Mouse (Mus musculus): ENCODE measurements at regions not wholly inside any gene's neighbourhood (a gene's known extent, or its start where the extent isn't known, plus 50 kb on each side); places are given as distances from the start of the nearest gene placed in this dataset.

DNA sequence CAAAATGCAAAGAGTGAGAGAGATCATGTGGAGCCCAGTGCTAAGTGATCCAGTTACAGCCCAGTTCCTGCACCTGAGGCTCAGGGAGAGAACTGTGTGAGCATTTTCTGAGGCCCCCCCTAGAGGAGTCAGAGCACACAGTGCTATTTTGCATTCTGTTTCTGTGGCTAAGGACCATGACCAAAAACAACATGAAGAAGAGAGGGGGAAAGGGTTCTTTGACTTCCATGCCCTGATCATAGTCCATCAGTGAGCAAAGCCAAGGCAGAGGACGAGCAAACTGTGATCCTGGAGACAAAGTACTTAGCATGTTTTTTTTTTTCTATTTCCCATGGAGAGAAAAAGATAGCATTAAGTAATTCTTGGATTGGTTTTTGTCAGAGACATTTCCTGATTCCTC, 314.5 kb upstream of the Fam241a start:
- no peak for TF ChIP-seq POLR2A (IDR thresholded peaks at IDR 0.05; ENCODE audit: low read depth, low read length)
- TF ChIP-seq CTCF (IDR thresholded peaks at IDR 0.05; ENCODE audit: extremely low read depth, insufficient read length, insufficient replicate concordance, low read depth, low read length): no peak
- Histone ChIP-seq H3K4me3 (ENCODE audit: low read depth, low read length) (no peak overlapping the region), H3K36me3 (ENCODE audit: control insufficient read depth, insufficient read depth, low read length) (no peaks in the 10 kb centered on the region), H3K27ac (ENCODE audit: insufficient read depth, low read depth, low read length) (no peak overlapping the region), H3K4me1 (ENCODE audit: control insufficient read depth, insufficient read depth, insufficient read length, low read length) (no peaks in the 10 kb centered on the region), H3K27me3 (ENCODE audit: control insufficient read depth, insufficient read depth, low read length) (no peaks in the 10 kb centered on the region)
- WGBS: 17% methylated on average over 1 of the region's 1 CpGs

DNA sequence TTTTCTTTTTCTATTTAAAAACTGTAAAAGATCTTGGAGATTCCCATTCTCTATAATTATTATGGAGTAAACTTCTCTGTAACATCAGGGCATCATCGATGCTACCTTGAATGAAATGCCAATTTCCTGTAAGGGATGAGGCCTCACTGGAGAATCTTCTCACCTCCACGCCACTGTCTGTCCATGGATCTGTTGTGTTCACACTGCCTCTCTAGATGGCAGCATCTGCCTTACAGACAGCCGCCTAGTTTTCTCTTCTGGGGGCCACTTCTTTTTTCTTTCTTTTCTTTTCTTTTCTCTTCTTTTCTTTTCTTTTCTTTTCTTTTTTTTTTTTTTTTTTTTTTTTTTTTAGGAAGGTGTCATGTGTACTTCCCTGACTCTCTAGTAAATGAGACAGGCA, 310.8 kb upstream of the Fam241a start:
- Histone ChIP-seq H3K36me3 (ENCODE audit: control insufficient read depth, insufficient read depth, low read length) (no peaks in the 10 kb centered on the region), H3K27ac (ENCODE audit: insufficient read depth, low read depth, low read length) (no peak overlapping the region), H3K4me1 (ENCODE audit: control insufficient read depth, insufficient read depth, insufficient read length, low read length) (no peaks in the 10 kb centered on the region), H3K27me3 (ENCODE audit: control insufficient read depth, insufficient read depth, low read length) (no peaks in the 10 kb centered on the region), H3K4me3 (ENCODE audit: low read depth, low read length) (no peak overlapping the region)
- WGBS: 62% methylated on average over 3 of the region's 3 CpGs
- no peak for TF ChIP-seq CTCF (IDR thresholded peaks at IDR 0.05; ENCODE audit: extremely low read depth, insufficient read length, insufficient replicate concordance, low read depth, low read length)
- TF ChIP-seq POLR2A (IDR thresholded peaks at IDR 0.05; ENCODE audit: low read depth, low read length): no peak

DNA sequence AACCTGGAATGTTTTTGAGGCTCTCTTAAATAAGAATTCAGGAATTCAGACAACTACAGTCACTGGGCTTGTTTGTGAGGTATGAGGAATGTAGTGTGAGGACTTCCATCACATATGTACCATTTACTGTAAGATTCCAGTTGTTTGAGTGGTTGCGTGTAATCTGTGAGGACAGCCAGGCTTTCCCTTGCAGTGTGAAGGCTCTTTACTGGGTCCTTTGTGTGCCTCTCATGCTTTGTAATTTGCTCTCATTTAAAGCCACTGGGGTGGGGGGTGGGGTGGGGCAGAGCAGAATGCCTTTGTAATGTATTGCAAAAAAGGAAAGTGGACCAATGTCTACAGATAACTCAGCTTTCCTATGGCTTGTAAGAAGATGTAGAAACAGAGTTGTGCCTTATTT, 310.4 kb upstream of the Fam241a start:
- 88% methylated on average over 1 of the region's 1 CpGs for WGBS
- no peak for TF ChIP-seq CTCF (IDR thresholded peaks at IDR 0.05; ENCODE audit: extremely low read depth, insufficient read length, insufficient replicate concordance, low read depth, low read length)
- TF ChIP-seq POLR2A (IDR thresholded peaks at IDR 0.05; ENCODE audit: low read depth, low read length): no peak
- Histone ChIP-seq H3K4me1 (ENCODE audit: control insufficient read depth, insufficient read depth, insufficient read length, low read length) (no peaks in the 10 kb centered on the region), H3K36me3 (ENCODE audit: control insufficient read depth, insufficient read depth, low read length) (no peaks in the 10 kb centered on the region), H3K4me3 (ENCODE audit: low read depth, low read length) (no peak overlapping the region), H3K27ac (ENCODE audit: insufficient read depth, low read depth, low read length) (no peak overlapping the region), H3K27me3 (ENCODE audit: control insufficient read depth, insufficient read depth, low read length) (no peaks in the 10 kb centered on the region)

DNA sequence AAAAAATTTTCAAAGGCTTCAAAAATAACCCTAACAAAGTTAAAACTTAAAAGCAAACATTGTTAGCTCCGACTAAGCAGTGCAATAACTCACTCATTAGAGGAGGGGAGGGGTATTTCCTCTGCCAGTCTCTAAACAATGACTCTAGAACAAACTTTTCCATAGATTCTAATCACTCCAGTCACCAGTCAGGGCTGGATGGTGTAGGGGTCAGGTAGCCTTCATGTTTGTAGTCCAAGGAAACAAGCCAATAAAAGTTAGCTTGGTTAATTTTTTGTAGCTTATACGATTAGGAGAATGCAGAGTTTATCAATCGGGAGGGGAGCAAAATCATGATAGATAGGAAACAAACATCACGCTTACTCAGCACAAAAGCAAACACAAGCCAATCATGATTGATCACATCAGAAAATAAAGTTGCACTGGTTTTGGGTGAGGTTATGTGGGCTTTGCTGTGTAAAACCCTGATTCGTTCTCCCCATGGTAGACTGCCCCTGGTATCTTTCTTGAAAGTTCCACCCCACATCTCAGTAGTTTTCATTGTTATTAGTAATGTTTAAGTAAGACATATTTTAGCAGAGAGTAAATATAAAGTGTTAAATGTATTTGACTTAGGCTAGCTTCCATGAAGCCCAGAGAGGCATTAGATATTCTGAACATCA, 304.6 kb upstream of the Fam241a start:
- H3K4me3 ChIP-seq (ENCODE audit: low read depth, low read length): no peak overlapping the region
- 28% methylated on average over 5 of the region's 5 CpGs for WGBS
- no peaks in the 10 kb centered on the region for H3K27me3 ChIP-seq (ENCODE audit: control insufficient read depth, insufficient read depth, low read length)
- no peak for TF ChIP-seq POLR2A (IDR thresholded peaks at IDR 0.05; ENCODE audit: low read depth, low read length)
- no peak for TF ChIP-seq CTCF (IDR thresholded peaks at IDR 0.05; ENCODE audit: extremely low read depth, insufficient read length, insufficient replicate concordance, low read depth, low read length)
- H3K36me3 ChIP-seq (ENCODE audit: control insufficient read depth, insufficient read depth, low read length): no peaks in the 10 kb centered on the region
- H3K27ac ChIP-seq (ENCODE audit: insufficient read depth, low read depth, low read length): no peak overlapping the region
- H3K4me1 ChIP-seq (ENCODE audit: control insufficient read depth, insufficient read depth, insufficient read length, low read length): no peaks in the 10 kb centered on the region

DNA sequence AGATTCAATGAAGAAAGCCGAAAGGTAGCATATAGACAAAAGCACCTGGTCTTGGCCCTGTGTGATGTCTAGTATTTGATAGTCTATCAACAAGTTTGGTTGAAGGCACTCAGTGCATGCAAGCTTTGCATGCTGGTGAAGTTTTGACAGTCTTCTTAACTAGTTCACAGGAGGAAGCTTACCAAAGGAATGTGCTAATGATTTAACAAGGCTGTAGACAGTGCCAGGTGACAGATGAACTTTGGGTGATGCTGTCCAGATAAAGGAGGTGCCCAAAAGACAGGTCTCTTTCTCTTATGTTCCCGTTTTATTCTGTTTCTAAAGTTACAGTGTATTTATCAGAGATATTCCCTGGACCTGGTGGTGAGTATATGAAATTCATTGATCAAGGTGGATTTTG, 303.3 kb upstream of the Fam241a start:
- TF ChIP-seq CTCF (IDR thresholded peaks at IDR 0.05; ENCODE audit: extremely low read depth, insufficient read length, insufficient replicate concordance, low read depth, low read length) (no peak), POLR2A (IDR thresholded peaks at IDR 0.05; ENCODE audit: low read depth, low read length) (no peak)
- Histone ChIP-seq H3K36me3 (ENCODE audit: control insufficient read depth, insufficient read depth, low read length) (no peaks in the 10 kb centered on the region), H3K4me1 (ENCODE audit: control insufficient read depth, insufficient read depth, insufficient read length, low read length) (no peaks in the 10 kb centered on the region), H3K4me3 (ENCODE audit: low read depth, low read length) (no peak overlapping the region), H3K27ac (ENCODE audit: insufficient read depth, low read depth, low read length) (no peak overlapping the region), H3K27me3 (ENCODE audit: control insufficient read depth, insufficient read depth, low read length) (no peaks in the 10 kb centered on the region)
- WGBS: 67% methylated on average over 2 of the region's 2 CpGs

DNA sequence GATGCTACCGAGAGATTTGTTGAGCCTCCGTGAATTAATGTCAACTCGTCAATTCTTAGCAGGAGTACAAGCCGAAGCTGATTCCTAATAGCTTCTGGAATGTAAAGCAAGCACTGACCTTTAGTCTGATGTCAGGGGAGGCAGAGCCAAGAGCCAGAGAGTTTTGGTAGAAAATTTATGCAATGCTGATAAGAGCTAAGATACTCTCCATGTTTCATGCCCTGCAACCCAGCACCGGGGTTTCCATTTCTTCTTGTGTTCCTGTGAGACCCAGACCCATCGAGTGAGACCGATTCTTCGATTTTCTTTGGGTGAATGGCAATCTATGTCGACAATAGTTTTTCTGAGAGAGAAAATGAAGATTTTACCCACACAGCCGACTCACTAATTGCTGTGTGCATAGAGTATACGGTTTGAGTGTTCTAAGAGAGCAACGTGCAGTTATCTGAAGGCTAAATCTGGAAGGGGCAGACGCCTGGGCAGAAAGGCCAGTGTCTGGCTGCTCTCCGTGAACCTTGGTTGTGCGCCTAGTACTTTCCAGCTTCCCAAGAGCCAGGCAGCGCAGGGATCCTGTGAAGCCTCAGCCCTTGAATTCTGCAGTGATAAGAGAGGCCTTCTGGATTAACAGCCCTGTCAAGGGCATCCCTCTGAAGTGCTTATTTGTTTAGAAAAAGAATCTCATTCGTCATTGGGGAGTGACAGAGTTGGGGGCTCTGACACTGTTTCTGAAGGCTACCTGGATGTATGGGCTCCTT, 296.1 kb upstream of the Fam241a start:
- WGBS: 35% methylated on average over 17 of the region's 17 CpGs
- no peak overlapping the region for H3K27ac ChIP-seq (ENCODE audit: insufficient read depth, low read depth, low read length)

DNA sequence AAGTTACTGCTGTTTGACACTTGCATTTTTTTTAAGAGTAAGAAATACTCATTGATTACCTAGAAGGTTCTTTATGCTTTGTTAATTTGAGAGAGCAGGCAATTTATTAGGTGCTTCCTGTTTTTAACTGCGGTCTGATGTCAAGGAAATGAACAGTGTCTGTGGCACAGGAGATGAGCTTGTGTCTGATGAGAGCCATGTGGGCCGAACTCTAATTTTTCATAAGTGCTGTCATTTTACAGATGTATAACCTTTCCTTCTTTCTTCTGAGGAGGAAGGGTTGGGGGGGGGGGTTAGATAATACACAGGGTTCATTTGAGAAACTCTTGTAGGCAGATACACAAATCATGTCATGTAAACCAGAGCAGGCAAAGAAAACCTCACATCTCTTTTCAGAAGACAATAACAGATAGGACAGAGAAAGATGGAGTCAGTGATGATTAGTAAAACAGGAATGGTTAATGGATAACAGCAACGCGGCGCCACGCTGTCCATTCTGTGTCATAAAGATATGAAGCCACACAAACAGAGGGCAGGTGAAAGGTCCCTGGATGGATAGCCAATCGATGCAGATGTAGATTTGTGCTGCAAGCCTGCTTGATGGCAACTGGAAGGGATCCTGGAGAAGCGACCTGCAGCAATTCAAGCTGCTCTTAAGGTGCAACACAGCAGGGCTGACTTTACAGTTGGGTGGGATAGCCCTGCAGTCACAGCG, 291.4 kb upstream of the Fam241a start:
- Histone ChIP-seq H3K4me3 (ENCODE audit: low read depth, low read length) (no peak overlapping the region), H3K4me1 (ENCODE audit: control insufficient read depth, insufficient read depth, insufficient read length, low read length) (peaks cover 10% of the 10 kb centered on the region; the same call in 1 of the 2 replicates), H3K36me3 (ENCODE audit: control insufficient read depth, insufficient read depth, low read length) (no peaks in the 10 kb centered on the region), H3K27me3 (ENCODE audit: control insufficient read depth, insufficient read depth, low read length) (no peaks in the 10 kb centered on the region; the same call in 1 of the 2 replicates), H3K27ac (ENCODE audit: insufficient read depth, low read depth, low read length) (no peak overlapping the region)
- TF ChIP-seq POLR2A (IDR thresholded peaks at IDR 0.05; ENCODE audit: low read depth, low read length) (no peak), CTCF (IDR thresholded peaks at IDR 0.05; ENCODE audit: extremely low read depth, insufficient read length, insufficient replicate concordance, low read depth, low read length) (no peak)
- WGBS: 28% methylated on average over 9 of the region's 9 CpGs

More for the DNA sequence above, 296.1 kb upstream of the Fam241a start:
- H3K36me3 ChIP-seq (ENCODE audit: control insufficient read depth, insufficient read depth, low read length): no peaks in the 10 kb centered on the region
- TF ChIP-seq CTCF (IDR thresholded peaks at IDR 0.05; ENCODE audit: extremely low read depth, insufficient read length, insufficient replicate concordance, low read depth, low read length) (no peak), POLR2A (IDR thresholded peaks at IDR 0.05; ENCODE audit: low read depth, low read length) (no peak)
- H3K4me3 ChIP-seq (ENCODE audit: low read depth, low read length): no peak overlapping the region
- H3K4me1 ChIP-seq (ENCODE audit: control insufficient read depth, insufficient read depth, insufficient read length, low read length): peaks cover 8% of the 10 kb centered on the region; the same call in 1 of the 2 replicates
- no peaks in the 10 kb centered on the region; the same call in 1 of the 2 replicates for H3K27me3 ChIP-seq (ENCODE audit: control insufficient read depth, insufficient read depth, low read length)

Data from small intestine, adult 2 months (tissue).